Mouse (Mus musculus) heart, embryonic 12.5 days (tissue): ENCODE data around the gene Snx8. TPM values are rescaled to one million over a fixed set of nuclear protein-coding genes. Genes with fewer than 3 reads are reported as not detected.

ENCODE experiments used
- ATAC-seq: fragments of 200-750 bp; cut with Nextera tagmentation; 2 replicates; pipeline ENCODE4 v1.8.0; 2017; ENCODE audit warnings: moderate TSS enrichment, moderate library complexity; ENCODE audit not compliant: insufficient number of reproducible peaks, low FRiP score
- H3K27ac ChIP-seq: fragments of 300-500 bp; sonication (generic); 2 replicates; pipeline ENCODE4 v1.5.1; 2016; ENCODE audit warnings: mild to moderate bottlenecking, moderate library complexity; ENCODE audit not compliant: poor library complexity, severe bottlenecking
- H3K27me3 ChIP-seq: fragments of 300-500 bp; sonication (generic); replicated peaks from 2 replicates; pipeline ENCODE4 v1.6.1; 2016; ENCODE audit warnings: mild to moderate bottlenecking, moderate library complexity
- H3K36me3 ChIP-seq: fragments of 300-500 bp; sonication (generic); 2 replicates; pipeline ENCODE4 v1.6.1; 2016; ENCODE audit warnings: mild to moderate bottlenecking, moderate library complexity
- H3K4me1 ChIP-seq: fragments of 300-500 bp; sonication (generic); replicated peaks from 2 replicates; pipeline ENCODE4 v1.6.1; 2016; ENCODE audit warnings: mild to moderate bottlenecking
- H3K4me2 ChIP-seq: fragments of 300-500 bp; sonication (generic); 2 replicates; pipeline ENCODE4 v1.6.1; 2016; ENCODE audit warnings: mild to moderate bottlenecking, moderate library complexity
- H3K4me3 ChIP-seq: fragments of 300-500 bp; sonication (generic); 2 replicates; pipeline ENCODE4 v1.5.1; 2016; ENCODE audit warnings: mild to moderate bottlenecking
- H3K9ac ChIP-seq: fragments of 300-500 bp; sonication (generic); 2 replicates; pipeline ENCODE4 v1.6.1; 2016; ENCODE audit warnings: mild to moderate bottlenecking, moderate library complexity
- H3K9me3 ChIP-seq: fragments of 300-500 bp; sonication (generic); replicated peaks from 2 replicates; pipeline ENCODE4 v1.6.1; 2016; ENCODE audit warnings: mild to moderate bottlenecking, moderate library complexity
- WGBS: fragments of 180-500 bp; shearing (Covaris S2); methylation state at CpG from one replicate; pipeline ENCODE4 v1.1.7; 2016; 5-methylcytosine and 5-hydroxymethylcytosine counted together
- microRNA-seq: library from miRNA; unstranded; fragments of <30 nt; microRNA quantifications from one replicate; pipeline ENCODE4, GENCODE M21; 2017
- polyA plus RNA-seq: library from polyadenylated mRNA; unstranded; fragments of >200 nt; fragmentation: Nextera tagmentation; extraction: Ambion mirVana; gene quantifications from 2 replicates; pipeline ENCODE4 v1.2.1, GENCODE M21; 2016

Snx8 gene
- polyA plus RNA-seq, 1 experiment from 2014 or later = 15.2 TPM

GRCm38 (mm10) chr5:140307602-140308001, 81.5 kb downstream of the Snx8 start:
- Histone ChIP-seq H3K4me1 (peaks cover 34% of the 10 kb centered on the region), H3K36me3 (peaks cover 68% of the 10 kb centered on the region), H3K9ac (no peak overlapping the region), H3K27me3 (no peaks in the 10 kb centered on the region), H3K4me3 (no peak overlapping the region), H3K4me2 (no peak overlapping the region), H3K9me3 (no peaks in the 10 kb centered on the region), H3K27ac (0 out of 2 replicates have a peak overlapping the region, but pooled peaks have one; percentile 14)
- ATAC-seq = no peak
- 54% methylated on average over 14 of the region's 14 CpGs for WGBS

DNA sequence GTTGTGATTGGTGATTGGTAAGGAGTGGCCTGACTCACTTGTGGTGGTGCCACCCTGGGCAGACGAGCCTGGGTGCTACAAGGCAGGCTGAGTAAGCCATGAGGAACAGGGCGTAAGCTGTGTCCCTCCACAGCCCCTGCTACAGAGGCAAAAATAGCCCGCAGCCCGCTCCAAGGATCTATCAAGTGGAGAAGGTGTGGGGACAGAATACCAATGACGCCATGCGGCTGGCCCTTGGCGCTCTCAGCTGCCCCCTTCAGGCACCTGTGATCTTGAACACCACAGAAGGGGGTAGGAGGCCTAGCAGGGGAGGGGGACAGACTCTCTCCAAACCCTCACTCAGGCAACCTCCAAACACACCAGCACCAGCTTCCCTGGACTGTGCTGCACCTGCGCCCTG, 83.0 kb downstream of the Snx8 start:
- peak overlapping the region; percentile 18; the same call in 1 of the 2 replicates for H3K4me2 ChIP-seq
- no peak overlapping the region for H3K4me3 ChIP-seq
- peak; percentile 52 for ATAC-seq
- H3K9ac ChIP-seq = no peak overlapping the region
- no peaks in the 10 kb centered on the region for H3K9me3 ChIP-seq
- peak overlapping the region; percentile 80 for H3K27ac ChIP-seq
- peaks cover 34% of the 10 kb centered on the region for H3K4me1 ChIP-seq
- peaks cover 69% of the 10 kb centered on the region for H3K36me3 ChIP-seq
- WGBS = 56% methylated on average over 8 of the region's 8 CpGs
- H3K27me3 ChIP-seq = no peaks in the 10 kb centered on the region

DNA sequence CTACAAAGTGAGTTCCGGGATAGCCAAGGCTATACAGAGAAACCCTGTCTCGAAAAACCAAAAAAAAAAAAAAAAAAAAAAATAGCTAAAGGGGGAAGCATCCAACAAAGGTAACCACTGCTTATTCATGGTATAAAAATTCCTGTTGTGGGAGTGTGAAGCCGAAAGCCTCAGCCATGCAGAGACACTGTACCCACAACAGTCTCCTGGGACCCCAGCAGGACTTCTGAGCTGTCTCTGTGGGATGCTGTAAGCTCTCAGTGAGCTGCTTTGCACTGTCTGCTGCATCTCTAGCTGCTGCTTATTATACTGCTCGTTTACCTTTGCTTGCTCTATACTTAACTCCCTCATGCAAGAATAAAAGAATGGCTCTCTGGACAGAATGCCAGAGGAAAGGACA, 90.8 kb downstream of the Snx8 start:
- Histone ChIP-seq H3K4me2 (no peak overlapping the region), H3K4me1 (no peaks in the 10 kb centered on the region), H3K36me3 (peaks cover 61% of the 10 kb centered on the region), H3K27me3 (no peaks in the 10 kb centered on the region), H3K4me3 (no peak overlapping the region), H3K9ac (no peak overlapping the region), H3K27ac (no peak overlapping the region), H3K9me3 (no peaks in the 10 kb centered on the region)
- WGBS = 86% methylated on average over 4 of the region's 4 CpGs
- ATAC-seq = no peak

GRCm38 (mm10) chr5:140292152-140292551, 96.9 kb downstream of the Snx8 start:
- no peak for ATAC-seq
- no peaks in the 10 kb centered on the region for H3K27me3 ChIP-seq
- H3K36me3 ChIP-seq = peaks cover 56% of the 10 kb centered on the region
- no peak overlapping the region for H3K9ac ChIP-seq
- H3K4me1 ChIP-seq = peaks cover 10% of the 10 kb centered on the region; the same call in 1 of the 2 replicates
- 76% methylated on average over 1 of the region's 1 CpGs for WGBS
- H3K27ac ChIP-seq = no peak overlapping the region
- H3K9me3 ChIP-seq = no peaks in the 10 kb centered on the region
- no peak overlapping the region for H3K4me2 ChIP-seq
- no peak overlapping the region for H3K4me3 ChIP-seq

Small RNAs within 50 kb of the gene (microRNA-seq; reads per million reads assigned to microRNA genes)
- not detected for gene Mir7038

Other genes starting within 250 kb of the Snx8 start
- 25.5 and 26.3 TPM in 2 replicates for gene Mad1l1, start 67.7 kb downstream of the Snx8 start, polyA plus RNA-seq
- 25.8 and 28.0 TPM in 2 replicates for gene Nudt1, start 67.6 kb downstream of the Snx8 start, polyA plus RNA-seq
- gene Mrm2, start 57.4 kb downstream of the Snx8 start, polyA plus RNA-seq = 12.8 and 15.2 TPM in 2 replicates
- gene Eif3b, start 30.1 kb upstream of the Snx8 start, polyA plus RNA-seq = 128 and 138 TPM in 2 replicates
- gene Gm4869, start 56.4 kb upstream of the Snx8 start, polyA plus RNA-seq = 0.06 TPM in 1 of 2 replicates, not detected in the other
- gene Chst12, start 116.3 kb upstream of the Snx8 start, polyA plus RNA-seq = 22.5 TPM in 2 replicates
- gene Grifin, start 175.8 kb upstream of the Snx8 start, polyA plus RNA-seq = 0.31 TPM in 1 of 2 replicates, not detected in the other
- 2.9 and 4.3 TPM in 2 replicates for gene Lfng, start 218.1 kb upstream of the Snx8 start, polyA plus RNA-seq